Mouse (Mus musculus) layer of hippocampus, postnatal 36 days (tissue): ENCODE data around the gene Fbxl18. TPM values are rescaled to one million over a fixed set of nuclear protein-coding genes. Genes with fewer than 3 reads are reported as not detected.
"Not testable (repeated sequence)": the region's sequence is repeated elsewhere in the genome, so short reads cannot be mapped to it uniquely, and the experiment has no call there.

Experiments used
- DNase-seq, 2 experiments: peaks; one replicate each; pipeline ENCODE4 v3.0.0; 2022
- total RNA-seq, 2 experiments: library from RNA; stranded (reverse); gene quantifications; 2 replicates each; pipeline ENCODE4 v1.2.3; 2021

Gene Fbxl18
- total RNA-seq, 2 experiments from 2014 or later, result 37.1 to 41.6 TPM

DNA sequence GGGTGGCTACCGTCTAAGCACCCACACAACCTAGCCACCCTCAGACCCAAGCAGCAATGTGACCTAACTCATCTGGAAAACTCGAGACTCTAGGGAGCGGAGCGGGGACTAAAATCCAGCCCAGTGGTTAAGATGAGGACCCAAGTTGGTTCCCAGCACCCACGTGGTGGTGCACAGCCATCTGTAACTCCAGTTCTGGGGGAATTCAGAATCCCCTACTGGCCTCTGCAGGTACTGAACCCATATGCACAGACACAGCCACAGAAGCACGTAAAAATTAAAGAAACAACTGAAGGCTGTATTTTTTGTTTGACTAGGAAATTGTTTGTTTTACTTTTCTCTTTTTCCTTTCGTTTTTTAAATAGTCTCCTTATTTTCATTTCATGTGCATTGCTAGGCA lies 21.5 kb downstream of the Fbxl18 start:
- DNase-seq, result no peak

DNA sequence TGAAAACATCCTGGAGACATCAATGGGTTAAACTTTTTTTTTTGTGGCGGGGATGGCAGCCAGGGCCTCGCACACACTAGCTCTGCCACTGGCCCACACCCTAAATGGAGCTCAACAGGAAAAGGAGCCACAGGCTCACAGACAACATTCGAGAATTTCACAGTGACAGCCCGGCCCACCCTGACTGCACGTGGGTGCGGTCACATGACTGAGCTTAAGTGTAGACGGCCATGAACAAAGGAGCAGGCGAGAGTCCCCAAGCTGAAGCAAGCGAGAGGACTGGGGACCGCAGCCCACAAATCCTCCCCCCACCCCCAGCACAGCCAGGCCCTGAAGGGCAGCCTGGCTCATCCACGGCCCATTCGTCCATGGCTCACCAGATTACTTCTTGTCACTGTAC lies 23.5 kb downstream of the Fbxl18 start:
- no peak for DNase-seq

DNA sequence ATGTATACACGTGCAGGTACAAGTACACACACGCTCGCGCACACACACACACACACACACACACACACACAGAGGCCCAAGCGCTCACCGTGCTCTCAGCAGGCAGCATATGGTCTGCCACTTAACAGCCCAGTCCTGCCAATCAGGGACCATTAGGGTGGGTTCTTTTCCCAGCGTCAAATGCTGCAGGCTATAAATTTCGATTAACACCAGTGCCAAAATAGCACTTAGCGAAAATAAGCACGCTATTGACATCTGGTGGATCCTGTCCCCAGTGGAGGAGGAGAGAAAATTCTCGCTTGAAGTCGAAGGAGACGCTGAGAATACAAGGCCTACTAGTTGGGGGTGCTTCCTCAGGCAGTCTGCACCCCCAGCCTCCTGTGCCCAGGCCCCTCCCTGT lies 25.8 kb downstream of the Fbxl18 start:
- DNase-seq, result no peak

DNA sequence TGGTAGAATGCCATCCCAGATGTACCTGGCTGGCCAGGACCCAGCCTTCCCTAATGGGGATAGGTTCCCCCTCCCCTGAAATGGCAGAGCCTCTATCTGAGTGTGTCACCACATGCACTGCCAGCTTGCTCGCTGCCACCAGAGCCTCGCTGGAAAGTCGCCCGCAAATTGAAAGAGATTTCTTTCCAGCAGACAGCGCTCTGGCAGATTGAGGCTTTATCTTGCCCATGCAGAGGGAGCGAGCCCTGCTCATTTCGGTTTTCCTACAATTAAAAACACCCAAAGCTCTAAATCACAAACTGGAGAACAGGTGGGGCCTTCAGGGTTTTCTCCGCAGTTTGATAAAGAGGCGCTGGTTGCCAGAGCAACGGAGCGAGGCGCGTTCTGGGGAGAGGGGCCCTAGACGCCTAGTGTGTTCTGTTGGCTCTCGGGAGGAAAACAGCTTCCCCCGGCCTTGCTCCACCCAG lies 37.4 kb downstream of the Fbxl18 start:
- peak; percentile 76 to 83 for DNase-seq

DNA sequence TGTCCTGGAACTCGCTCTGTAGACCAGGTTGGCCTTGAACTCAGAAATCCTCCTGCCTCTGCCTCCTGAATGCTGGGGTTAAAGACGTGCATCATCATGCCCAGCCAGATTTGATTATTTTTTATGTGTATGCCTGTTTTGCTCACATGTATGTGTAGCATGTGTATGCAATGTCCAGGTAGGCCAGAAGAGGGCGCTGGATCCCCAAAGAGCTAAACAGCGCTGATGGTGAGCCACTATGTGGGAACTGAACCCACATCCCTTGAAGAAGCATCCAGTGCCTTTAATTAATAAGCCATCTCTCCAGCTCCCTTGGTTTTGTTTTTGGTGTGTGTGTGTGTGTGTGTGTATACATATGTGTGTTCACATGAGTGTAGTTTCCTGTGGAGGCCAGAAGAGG lies 38.8 kb downstream of the Fbxl18 start:
- no peak for DNase-seq

DNA sequence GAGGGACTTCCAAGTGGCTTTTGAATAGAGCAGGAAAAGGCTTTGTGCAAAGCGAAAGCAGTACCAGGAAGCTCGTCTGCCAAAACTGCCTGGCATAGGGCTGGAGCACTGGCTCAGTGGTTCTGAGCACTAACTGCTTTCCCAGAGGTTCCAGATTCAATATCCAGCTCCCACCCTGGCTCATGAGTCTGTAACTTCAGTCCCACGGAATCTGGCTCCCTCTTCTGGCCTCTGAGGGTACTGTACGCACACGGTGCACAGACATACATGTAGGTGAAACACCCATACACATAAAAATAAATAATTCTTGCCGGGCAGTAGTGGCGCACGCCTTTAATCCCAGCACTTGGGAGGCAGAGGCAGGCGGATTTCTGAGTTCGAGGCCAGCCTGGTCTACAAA lies 40.3 kb downstream of the Fbxl18 start:
- DNase-seq, result peak; percentile 50 to 52

DNA sequence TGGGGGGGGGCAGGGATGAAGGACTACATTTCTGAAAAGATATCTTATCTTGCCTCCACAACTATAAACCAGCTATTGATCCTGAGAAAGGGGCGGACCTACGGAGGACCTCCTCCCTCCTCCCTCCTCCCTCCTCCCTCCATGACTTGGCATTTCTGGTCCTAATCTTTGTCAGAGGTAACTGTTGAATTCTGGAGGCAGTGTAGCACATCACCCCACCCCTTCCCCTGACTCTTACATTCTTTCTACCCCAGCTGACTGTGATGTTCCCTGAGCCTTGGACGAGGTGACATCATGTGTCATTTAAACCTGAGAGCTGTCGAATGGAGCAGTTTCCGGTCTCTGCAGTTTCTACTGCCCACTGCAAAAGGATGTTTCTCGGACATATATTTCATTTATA lies 41.6 kb downstream of the Fbxl18 start:
- DNase-seq, result no peak

DNA sequence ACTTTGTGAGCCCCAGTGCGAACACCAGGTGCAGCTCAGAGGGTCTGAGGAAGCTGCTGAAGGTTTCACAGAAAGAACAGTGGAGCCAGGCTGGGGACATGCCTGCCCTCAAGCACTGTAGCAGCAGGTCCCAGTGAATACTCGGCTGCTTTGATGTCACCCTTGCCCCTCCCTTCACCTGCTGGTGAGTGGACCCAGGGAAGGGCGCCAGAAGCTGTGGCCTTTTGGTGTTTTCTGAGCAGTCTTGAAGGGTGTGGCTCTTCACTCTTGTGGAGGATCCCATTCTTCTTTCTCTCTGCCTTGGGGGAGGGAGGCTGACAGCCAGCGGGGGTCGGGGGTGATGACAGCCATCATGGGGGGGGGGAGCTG lies 43.6 kb downstream of the Fbxl18 start:
- DNase-seq, result no peak

DNA sequence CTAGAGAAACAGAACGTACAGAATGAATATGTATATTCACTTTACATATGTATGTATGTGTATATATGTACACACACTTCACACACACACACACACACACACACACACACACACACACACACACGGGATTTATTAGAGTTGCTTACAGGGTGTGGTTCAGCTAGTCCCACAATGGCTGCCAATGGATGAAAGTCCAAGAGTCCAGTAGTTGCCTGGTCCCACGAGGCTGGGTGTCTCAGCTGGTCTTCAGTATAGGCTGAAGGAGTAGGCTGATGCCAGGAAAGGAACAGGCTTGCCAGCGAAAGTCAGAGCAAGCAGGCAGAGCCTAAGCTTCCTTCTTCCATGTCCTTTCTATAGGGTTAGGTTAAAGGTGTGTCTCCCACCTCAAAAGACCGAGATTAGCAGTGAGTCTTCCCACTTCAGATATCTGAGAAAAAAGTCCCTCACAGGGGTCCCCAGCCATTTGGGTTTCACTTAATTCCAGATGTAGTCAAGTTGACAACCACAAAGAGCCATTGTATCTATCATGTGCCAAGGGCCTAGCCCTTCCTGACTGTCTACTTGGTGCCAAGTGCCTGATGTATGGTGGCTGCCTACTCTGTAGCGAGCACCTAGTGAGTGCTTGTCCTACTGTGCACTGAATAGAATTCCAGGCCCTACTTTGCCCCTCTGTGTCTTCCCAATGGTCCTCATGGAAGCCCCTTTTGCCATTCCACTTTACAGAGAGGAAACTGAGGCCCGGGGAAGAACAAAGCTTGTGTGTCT lies 44.1 kb downstream of the Fbxl18 start:
- no peak for DNase-seq

DNA sequence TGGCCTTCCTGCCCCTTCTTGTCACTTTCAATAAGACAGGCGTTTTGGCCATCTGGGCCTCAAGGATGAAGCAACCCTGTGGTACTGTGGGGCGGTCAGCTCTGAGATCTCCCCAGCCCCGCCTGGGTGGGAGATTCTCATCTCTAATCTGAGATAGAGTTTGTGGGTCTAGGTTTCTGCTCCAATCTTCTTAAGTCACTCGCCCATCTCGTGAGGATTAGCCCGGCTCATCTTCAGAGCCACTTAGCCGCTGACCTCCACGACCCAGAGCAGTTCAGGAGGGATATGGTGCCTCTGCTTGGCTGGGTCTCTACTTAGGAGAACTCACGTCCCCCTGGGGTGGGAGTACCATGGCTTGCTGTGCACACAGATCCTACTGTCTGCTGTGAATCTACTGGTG lies 44.7 kb downstream of the Fbxl18 start:
- DNase-seq, result no peak

DNA sequence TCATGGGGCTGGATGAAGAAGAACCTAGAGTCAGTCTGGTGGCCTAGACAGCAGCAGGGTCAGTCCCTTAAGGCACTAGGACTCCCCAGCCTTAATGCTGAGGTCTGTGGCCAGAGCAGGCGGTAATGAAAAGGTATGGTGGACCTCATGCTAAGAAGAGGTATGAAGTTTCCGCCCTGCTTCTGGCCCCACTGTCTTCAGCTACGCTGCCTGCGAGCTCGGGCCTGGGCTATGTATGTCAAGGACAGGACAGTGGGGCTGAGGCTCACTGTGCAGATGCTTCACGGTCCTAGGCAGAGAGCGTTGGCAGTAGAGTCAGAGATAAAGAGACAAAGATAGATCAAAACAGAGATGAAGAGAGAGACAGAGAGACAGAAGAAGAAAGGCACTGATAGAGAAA lies 46.3 kb downstream of the Fbxl18 start:
- no peak for DNase-seq

DNA sequence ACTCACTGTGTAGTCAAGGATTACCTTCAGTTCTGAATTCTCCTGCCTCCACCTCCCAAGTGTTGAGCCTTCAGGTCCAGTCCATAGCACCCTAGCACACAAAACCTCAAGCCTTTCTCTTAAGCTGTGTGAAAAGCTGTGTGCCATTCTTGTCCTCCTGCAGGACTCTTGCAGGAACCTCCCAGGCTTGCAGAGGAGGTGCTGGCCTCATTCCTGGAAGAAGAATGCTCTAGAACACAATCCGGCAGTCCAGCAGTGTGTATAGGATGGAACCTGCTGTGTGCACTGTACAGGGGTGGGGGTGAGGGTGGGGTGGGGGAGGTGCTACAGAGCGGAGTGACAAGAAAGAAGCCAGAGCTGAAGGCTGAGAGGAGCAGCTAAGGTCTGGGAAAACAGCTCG lies 47.1 kb downstream of the Fbxl18 start:
- no peak for DNase-seq

DNA sequence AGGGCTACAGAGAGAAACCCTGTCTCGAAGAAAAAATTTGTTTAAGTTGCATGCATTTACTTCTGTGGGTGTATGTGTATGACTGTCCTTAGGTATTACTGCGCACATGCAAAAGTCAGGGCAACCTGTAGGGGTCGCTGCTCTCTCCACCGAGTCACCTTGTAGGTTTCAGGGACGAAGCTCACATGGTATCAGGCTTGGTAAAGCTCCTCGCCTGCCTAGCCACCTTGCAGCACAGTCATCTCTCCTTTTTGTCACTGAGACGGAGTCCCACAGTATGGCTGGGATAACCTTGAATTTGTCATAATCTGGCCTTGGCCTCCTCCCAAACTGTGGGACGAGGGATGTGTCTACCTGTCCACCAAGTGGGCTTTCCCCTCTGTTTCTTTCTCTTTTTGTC lies 50.8 kb downstream of the Fbxl18 start:
- DNase-seq, result no peak

DNA sequence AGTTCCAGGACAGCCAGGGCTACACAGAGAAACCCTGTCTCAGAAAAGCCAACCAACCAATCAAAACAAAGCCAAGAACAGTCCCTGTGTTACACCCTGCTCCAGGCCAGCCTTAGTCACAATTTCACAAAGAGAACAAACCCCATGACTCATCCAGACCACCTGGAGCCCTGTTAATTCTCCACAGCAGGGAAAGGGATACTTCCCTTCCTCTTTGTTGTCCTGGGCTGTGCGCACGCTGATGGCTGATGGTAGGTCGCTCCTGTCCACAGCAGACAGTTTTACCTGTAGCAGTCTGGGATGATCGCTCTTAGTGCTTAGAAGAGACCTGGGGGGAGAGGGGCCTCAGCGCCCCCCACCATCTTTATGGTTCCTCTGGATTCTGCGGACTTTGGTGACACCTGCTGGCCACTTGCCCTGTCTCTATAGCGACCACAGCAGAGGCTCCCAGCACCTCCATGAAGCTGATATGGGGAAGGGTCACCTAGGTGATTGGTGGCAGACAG lies 53.0 kb downstream of the Fbxl18 start:
- DNase-seq, result no peak

DNA sequence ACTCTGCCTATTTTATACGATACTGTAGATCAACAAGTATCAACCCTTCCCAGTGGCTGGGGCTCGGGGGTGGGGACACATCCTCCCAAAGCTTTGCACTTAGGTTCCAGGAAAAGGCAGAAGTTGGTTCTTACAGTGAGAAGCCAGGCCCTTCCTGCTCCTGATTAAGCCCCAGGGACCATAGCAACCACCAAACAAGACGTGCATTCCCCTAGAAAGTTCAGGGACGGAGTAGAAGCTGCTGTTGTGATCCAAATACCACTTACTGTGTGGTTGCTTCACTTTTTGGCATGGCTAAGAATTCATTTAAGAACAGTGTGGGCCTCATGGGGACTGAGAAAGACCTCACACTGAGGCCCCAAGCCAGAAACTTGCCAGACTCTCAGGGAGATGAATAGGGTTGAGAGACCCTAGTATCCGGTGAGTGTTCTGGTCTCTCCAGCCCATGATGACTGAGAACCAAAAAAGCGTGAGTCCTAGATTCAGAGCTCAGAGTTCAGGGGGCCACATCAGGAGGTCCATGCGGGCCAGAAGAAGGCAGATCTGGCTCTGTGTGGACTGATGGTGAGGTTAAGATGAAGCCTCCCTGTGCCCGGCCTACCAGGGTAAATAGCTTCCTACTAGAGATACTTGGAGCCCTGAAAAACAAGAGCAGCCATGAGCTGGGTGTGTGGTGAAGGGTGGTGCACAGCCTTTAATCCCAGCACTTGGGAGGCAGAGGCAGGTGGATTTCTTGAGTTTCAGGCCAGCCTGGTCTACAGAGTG lies 53.7 kb downstream of the Fbxl18 start:
- DNase-seq, result no peak

DNA sequence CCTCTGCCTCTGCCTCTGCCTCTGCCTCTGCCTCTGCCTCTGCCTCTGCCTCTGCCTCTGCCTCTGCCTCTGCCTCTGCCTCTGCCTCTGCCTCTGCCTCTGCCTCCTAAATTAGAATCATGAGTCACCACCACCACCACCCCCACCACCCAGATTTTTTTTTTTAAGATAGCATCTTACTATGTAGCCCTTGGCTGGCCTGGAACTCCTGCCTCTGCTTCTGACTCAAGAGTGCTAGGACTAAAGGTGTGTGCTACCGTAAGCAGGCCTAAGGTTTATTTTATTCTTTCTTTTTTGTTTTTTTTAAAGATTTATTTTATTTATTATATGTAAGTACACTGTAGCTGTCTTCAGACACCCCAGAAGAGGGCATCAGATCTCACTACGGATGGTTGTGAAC lies 57.8 kb downstream of the Fbxl18 start:
- not testable (repeated sequence) for DNase-seq

DNA sequence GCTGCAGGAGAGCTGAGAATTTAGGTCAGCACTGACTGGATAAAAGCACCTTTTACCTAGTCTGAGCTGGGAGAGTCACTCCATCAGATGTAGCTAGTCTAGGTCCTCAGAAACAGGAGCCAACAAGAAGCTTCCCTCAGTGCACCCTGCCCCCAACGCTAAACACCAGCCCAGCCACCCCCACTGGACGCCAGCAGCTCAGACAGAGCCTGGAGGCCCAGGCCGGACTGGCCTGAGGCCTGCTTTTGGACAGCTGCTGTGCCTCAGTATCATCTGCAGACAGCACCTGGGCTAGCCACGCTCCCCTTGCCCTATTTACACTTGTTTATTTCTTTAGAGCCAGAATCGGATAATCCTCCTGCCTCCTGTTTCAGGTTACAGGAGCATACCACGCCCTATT lies 58.3 kb downstream of the Fbxl18 start:
- no peak for DNase-seq

DNA sequence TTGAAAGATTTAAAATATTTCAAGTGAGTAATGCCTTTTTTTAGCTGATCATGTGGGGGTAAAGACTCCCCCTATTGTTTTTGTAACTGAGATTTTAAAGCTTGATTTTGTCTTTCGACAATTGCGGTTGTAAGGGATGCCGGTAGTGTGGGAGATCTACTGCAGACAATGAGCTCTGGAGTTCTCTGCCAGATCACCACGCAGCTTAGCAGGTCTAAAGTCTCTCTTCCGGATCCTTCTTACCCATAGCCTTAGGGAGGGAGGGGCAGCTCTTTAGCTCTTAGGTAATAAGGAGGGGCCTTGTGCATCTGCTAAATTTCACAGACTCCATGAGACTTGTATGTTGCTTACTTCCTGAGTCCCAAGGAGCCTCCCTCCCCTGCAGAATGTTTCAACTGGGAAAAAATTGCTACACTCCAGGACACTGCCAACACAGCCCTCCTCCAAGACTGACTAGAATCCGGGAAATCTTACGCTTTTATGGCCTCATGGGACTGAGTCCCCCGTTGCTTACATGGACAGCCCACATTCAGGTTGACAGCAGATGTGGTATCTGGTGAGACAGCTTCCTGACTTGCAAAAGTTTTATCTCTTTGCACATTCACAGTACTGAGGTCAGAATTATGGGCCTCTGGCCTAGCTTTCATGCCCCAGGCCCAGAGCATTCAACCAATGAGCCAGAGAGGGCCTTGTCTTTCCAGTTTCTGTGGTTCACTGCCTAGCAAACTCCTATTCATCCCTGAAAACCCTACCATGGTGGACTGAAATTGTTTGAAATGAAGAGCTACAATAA lies 61.4 kb downstream of the Fbxl18 start:
- no peak for DNase-seq

DNA sequence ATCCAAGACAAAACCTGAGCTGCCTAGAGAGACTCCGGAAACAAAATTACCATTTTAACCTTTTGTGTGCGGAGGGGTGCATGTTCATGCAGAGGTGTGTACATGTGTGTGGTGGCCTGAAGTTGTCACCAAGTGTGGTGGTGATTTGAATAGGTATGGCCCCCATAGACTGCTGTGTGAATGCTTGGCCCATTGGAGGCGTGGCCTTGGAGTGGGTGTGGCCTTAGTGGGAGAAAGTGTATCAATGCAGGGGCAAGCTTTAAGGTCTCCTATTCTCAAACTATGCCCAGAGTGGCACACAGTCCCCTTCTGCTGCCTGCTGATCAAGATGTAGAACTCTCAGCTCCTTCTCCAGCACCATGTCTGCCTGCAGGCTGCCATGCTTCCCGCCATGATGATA lies 69.1 kb downstream of the Fbxl18 start:
- no peak for DNase-seq

DNA sequence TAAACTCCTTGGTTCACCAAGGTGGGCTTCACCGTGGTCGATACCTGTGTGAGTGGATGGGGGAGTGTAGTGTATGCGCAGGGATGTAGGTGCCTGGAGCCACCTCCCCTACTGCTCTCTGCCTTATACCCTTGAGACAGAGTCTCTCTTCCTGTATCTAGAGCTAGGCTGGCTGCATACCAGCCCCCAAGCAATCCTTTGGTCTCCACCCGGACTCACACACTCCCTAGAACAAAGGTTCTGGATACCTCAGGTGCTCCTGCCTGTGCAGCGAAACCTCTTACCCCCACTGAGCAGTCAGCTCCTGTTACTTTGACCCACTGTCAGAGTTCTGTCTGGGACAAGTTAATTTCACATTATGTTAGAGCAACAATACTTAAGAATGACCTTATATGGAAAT lies 69.6 kb downstream of the Fbxl18 start:
- no peak for DNase-seq

DNA sequence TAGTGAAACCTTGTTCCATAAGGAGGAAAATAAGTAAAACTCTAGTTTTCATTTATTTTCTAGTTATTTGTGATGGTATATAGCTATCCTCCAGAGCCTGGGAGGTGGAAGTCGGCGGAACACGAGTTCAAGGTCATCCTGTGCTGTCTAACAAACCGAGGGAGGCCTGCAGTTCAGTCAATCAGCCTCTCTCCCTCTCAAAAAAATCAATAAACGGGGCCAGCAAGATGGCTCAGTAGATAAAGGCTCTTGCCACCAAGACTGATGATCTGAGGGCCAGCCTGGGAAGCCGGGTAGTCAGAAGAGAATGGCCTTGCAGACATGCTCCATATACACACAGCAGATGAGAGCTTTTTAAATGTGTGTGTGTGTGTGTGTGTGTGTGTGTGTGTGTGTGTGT lies 71.1 kb downstream of the Fbxl18 start:
- no peak for DNase-seq

DNA sequence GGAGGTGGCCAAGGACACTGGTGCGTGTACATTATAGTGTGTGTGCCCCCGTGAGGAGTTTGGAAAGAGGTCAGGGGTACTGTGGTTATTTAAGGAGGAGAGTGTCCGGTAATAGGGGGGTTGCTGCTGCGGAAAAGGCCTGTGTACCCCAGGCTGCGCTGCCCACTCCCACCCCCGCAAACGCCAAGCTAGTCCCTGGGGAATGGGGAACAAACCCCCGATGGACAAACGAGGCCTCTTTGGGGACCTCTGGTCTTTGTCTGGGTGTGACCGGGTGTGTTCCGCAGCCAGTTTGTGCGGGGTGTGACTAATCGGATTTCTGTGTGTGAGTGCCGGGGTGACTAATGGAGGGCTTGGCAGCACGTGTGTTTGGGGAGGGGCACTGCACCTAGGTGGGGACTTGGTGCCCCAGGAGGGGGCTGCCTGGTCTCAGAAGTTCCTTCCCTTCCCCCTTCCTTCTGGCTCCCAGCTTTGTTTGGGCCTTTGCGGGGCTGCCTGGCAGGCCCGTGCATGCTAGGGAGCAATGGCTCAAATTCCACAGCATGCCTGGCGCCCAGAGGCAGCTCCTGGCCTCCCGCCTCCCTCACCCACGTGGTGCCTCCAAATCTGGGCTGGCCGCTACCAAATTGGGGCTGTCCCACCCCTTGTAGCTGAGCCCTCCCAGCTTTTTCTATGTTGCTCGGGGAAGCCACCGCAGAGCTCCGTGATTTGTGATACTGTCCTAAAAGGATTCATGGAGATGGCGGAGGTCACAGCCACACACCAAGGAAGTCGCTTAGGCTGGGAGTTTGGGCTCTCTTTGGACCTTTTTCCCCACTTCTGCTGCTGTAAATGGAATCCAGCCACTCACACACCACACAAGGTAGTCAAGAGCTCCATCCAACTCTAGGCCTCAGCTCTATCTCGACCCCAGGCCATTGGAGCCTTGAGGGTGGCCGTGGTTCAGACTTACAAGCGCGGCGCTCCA lies 71.8 kb downstream of the Fbxl18 start:
- peak; percentile 71 for DNase-seq
